Comparison of ENCODE assay signal across 8 mouse cellular contexts in the genomic region with DNA sequence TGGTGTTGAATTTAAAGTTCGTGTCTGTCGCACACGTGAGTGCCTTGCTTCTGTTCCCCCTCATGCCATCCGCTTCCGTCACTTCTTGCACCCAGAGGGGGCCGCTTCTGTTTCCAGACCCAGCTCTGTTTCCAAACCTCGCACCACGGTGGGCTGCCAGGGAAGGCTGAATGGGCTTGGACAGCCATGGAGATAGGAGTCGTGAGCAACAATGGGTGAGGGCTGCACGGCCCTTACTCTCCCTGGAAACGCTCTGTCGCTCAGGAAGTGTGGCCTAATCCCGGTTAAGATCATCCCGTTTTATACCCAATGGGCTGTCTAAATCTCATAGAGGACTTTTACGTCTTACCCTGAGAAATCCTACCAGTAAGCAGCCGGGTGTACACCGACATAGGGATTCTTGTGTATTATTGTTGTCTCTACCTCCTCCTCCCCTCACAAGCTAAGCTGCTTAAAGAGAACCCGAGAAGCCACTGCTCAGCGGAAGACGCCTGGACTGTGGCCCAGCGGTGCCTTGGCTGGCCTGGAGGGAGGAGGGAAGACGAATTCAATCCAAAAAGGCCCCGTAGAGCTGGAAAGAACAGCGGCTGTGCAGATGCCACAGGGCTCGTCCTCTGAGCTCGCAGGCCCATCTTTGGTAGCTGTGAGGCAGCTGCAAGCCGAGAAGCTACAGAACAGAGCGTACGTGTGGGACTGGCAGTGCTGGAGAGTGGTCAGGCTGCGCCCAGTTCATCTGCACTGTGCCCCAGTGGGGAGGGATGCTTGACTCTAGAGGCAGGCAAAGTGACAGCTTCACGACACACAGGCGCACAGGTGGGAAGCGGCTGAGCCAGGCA. TPM values are rescaled to one million over a fixed set of nuclear protein-coding genes. Genes with fewer than 3 reads are reported as not detected.
DNase-seq lines count a peak whose midpoint lies in the region; ATAC-seq lines count a peak whose summit lies in the region.

No protein-coding gene starts in this region.

- peak; percentile 12 for DNase-seq in cerebellum, adult 8-10 months
- peak; percentile 28 for DNase-seq in ovary, postnatal 36 days (ENCODE audit: low spot score)
- no peak for DNase-seq in ovary, postnatal 14 days (ENCODE audit: low spot score)
- peak; percentile 61 for DNase-seq in retina, adult 2 months (ENCODE audit: low read depth, low spot score)
- no peak for DNase-seq in urinary bladder, postnatal 10 days (ENCODE audit: low spot score)
- no peak for DNase-seq in adrenal gland, postnatal 14 days

- no peaks in the 10 kb centered on the region for H3K36me3 ChIP-seq in hindbrain, embryonic 12.5 days

- peak overlapping the region; percentile 64 for H3K27ac ChIP-seq in hindbrain, embryonic 12.5 days

- H3K9ac ChIP-seq in hindbrain, embryonic 12.5 days: no peak overlapping the region

- peak overlapping the region; percentile 31 for H3K4me2 ChIP-seq in hindbrain, embryonic 12.5 days (replicated peaks)

- H3K27me3 ChIP-seq in hindbrain, embryonic 12.5 days: no peaks in the 10 kb centered on the region; the same call in 1 of the 2 replicates

- H3K4me3 ChIP-seq in hindbrain, embryonic 12.5 days: no peak overlapping the region

- ATAC-seq in cerebellum, adult (ENCODE audit: insufficient number of reproducible peaks, low FRiP score, low TSS enrichment): no peak
- ATAC-seq in hindbrain, embryonic 12.5 days (ENCODE audit: low FRiP score): peak; percentile 71

- 40% methylated on average over 33 of the region's 33 CpGs for WGBS in hindbrain, embryonic 12.5 days

- peaks cover 34% of the 10 kb centered on the region for H3K4me1 ChIP-seq in hindbrain, embryonic 12.5 days

- H3K9me3 ChIP-seq in hindbrain, embryonic 12.5 days (replicated peaks): no peaks in the 10 kb centered on the region

RNA-seq across cellular contexts. Expression of a gene that starts 58.0 kb away (rescaled TPM):
- 28.7 and 38.5 TPM in 2 replicates for polyA plus RNA-seq in hindbrain, embryonic 12.5 days (2016; fragmentation: Nextera tagmentation; extraction: Ambion mirVana)
- 37.2 and 37.9 TPM in 2 replicates for total RNA-seq in adrenal gland, postnatal 14 days (2021)

Comparison
In these comparisons a context has a peak if more than half of its experiments do, and no peak if none do; other contexts are left out.
1. DNase-seq: peak in cerebellum, adult 8-10 months (single experiment), ovary, postnatal 36 days (single experiment) and retina, adult 2 months (single experiment); none in ovary, postnatal 14 days (single experiment), urinary bladder, postnatal 10 days (single experiment) and adrenal gland, postnatal 14 days (single experiment).